Mouse (Mus musculus): ENCODE results near the gene Hectd4. TPM values are rescaled to one million over a fixed set of nuclear protein-coding genes. Genes with fewer than 3 reads are reported as not detected.

The Hectd4 gene
- total and polyA plus RNA-seq, 3 experiments, result 2.1 to 7.8 (median 6.0) TPM

GRCm38 (mm10) chr5:121248766-121249394, 28.9 kb downstream of the Hectd4 start:
- no peaks in the 10 kb centered on the region; the same call in 1 of the 2 replicates for H3K79me2 ChIP-seq (replicated peaks; ENCODE audit: control insufficient read depth, extremely low read depth, insufficient read depth, poor library complexity, severe bottlenecking)
- no peak overlapping the region for H3K9ac ChIP-seq (ENCODE audit: insufficient read depth, low read depth)
- no peak overlapping the region for H3K4me3 ChIP-seq (replicated peaks in 1 of 3; ENCODE audit: low read depth in 2 of 3, low read length in 2 of 3, poor library complexity in 1 of 3)
- no peak overlapping the region for H3K27ac ChIP-seq (ENCODE audit: insufficient read depth, low read depth)
- peaks cover under 1 to 8% of the 10 kb centered on the region in 2 experiments for H3K36me3 ChIP-seq (replicated peaks in 1 of 2; ENCODE audit: control insufficient read depth in 1 of 2, insufficient read depth in 1 of 2, low read length in 1 of 2)
- no peak for DNase-seq (ENCODE audit: extremely low read depth)
- TF ChIP-seq RAD21 (IDR thresholded peaks at IDR 0.05; ENCODE audit: low read depth, low read length), result peak; percentile 18
- TF ChIP-seq CTCF (conservative IDR thresholded peaks at IDR 0.05 in 1 of 2, IDR thresholded peaks at IDR 0.05 in 1 of 2; ENCODE audit: low read depth in 2 of 2, low read length in 2 of 2), result peak in 1 of 2 experiments; percentile 32; a peak in 2 of 4 replicates
- 0 out of 2 replicates have a peak, but pooled peaks have one; percentile 3 for TF ChIP-seq SMC3 (IDR thresholded peaks at IDR 0.05; ENCODE audit: low read depth, low read length)
- no peak for TF ChIP-seq CHD2 (IDR thresholded peaks at IDR 0.05; ENCODE audit: low read length)
- H3K27me3 ChIP-seq (replicated peaks), result no peaks in the 10 kb centered on the region
- H3K9me3 ChIP-seq (replicated peaks; ENCODE audit: low read length), result no peaks in the 10 kb centered on the region
- no peak overlapping the region for H3K4me2 ChIP-seq (ENCODE audit: insufficient read depth, low read depth, poor library complexity, severe bottlenecking)
- dilution Hi-C loops (cut with MboI; ENCODE audit: extremely low pct_ligation_motif_present, extremely low pct_unique_long_range_greater_than_20kb, low sequenced_read_pairs) (no loop called here), in situ Hi-C loops (cut with MboI; ENCODE audit: low pct_ligation_motif_present, low pct_unique_long_range_greater_than_20kb, low sequenced_read_pairs) (no loop called here)
- peaks cover 0 to 46% of the 10 kb centered on the region in 2 experiments; a peak in 2 of 4 replicates for H3K4me1 ChIP-seq (ENCODE audit: control insufficient read depth in 1 of 2, insufficient read depth in 2 of 2)

GRCm38 (mm10) chr5:121249693-121250092, 29.7 kb downstream of the Hectd4 start:
- H3K27ac ChIP-seq (ENCODE audit: insufficient read depth, low read depth), result no peak overlapping the region
- TF ChIP-seq ZC3H11A (IDR thresholded peaks at IDR 0.05; ENCODE audit: low read depth, low read length) (no peak), MAFK (IDR thresholded peaks at IDR 0.05; ENCODE audit: insufficient replicate concordance, low read length) (no peak), HCFC1 (IDR thresholded peaks at IDR 0.05; ENCODE audit: low read depth, low read length) (no peak), SIN3A (IDR thresholded peaks at IDR 0.05; ENCODE audit: low read length) (no peak), JUN (IDR thresholded peaks at IDR 0.05; ENCODE audit: insufficient read depth, low read depth, low read length) (no peak), POLR2A (IDR thresholded peaks at IDR 0.05; ENCODE audit: low read depth, low read length) (no peak), TCF12 (IDR thresholded peaks at IDR 0.05; ENCODE audit: low read depth, low read length) (no peak), ZNF384 (IDR thresholded peaks at IDR 0.05; ENCODE audit: low read depth, low read length) (no peak), MAX (IDR thresholded peaks at IDR 0.05; ENCODE audit: low read length) (no peak), RCOR1 (conservative IDR thresholded peaks at IDR 0.05; ENCODE audit: low read depth, low read length) (no peak), IRF4 (IDR thresholded peaks at IDR 0.05; ENCODE audit: low read depth, low read length) (no peak), USF1 (IDR thresholded peaks at IDR 0.05; ENCODE audit: low read depth, low read length) (no peak), NELFE (IDR thresholded peaks at IDR 0.05; ENCODE audit: low read depth, low read length) (no peak), UBTF (IDR thresholded peaks at IDR 0.05; ENCODE audit: low read depth, low read length) (no peak), CHD2 (IDR thresholded peaks at IDR 0.05; ENCODE audit: low read length) (no peak), E2F4 (IDR thresholded peaks at IDR 0.05; ENCODE audit: insufficient replicate concordance, low read depth, low read length) (no peak), SMC3 (IDR thresholded peaks at IDR 0.05; ENCODE audit: low read depth, low read length) (no peak)
- peaks cover 6 to 14% of the 10 kb centered on the region in 2 experiments for H3K36me3 ChIP-seq (replicated peaks in 1 of 2; ENCODE audit: control insufficient read depth in 1 of 2, insufficient read depth in 1 of 2, low read length in 1 of 2)
- H3K4me1 ChIP-seq (ENCODE audit: control insufficient read depth in 1 of 2, insufficient read depth in 2 of 2), result peaks cover under 1 to 54% of the 10 kb centered on the region in 2 experiments
- H3K4me2 ChIP-seq (ENCODE audit: insufficient read depth, low read depth, poor library complexity, severe bottlenecking), result no peak overlapping the region
- H3K4me3 ChIP-seq (replicated peaks in 1 of 3; ENCODE audit: low read depth in 2 of 3, low read length in 2 of 3, poor library complexity in 1 of 3), result no peak overlapping the region
- DNase-seq (ENCODE audit: extremely low read depth), result no peak
- in situ Hi-C loops (cut with MboI; ENCODE audit: low pct_ligation_motif_present, low pct_unique_long_range_greater_than_20kb, low sequenced_read_pairs), result no loop called here
- dilution Hi-C loops (cut with MboI; ENCODE audit: extremely low pct_ligation_motif_present, extremely low pct_unique_long_range_greater_than_20kb, low sequenced_read_pairs), result no loop called here
- H3K27me3 ChIP-seq (replicated peaks), result no peaks in the 10 kb centered on the region
- H3K79me2 ChIP-seq (replicated peaks; ENCODE audit: control insufficient read depth, extremely low read depth, insufficient read depth, poor library complexity, severe bottlenecking), result no peaks in the 10 kb centered on the region; the same call in 1 of the 2 replicates
- no peaks in the 10 kb centered on the region for H3K9me3 ChIP-seq (replicated peaks; ENCODE audit: low read length)
- H3K9ac ChIP-seq (ENCODE audit: insufficient read depth, low read depth), result no peak overlapping the region
